Mouse (Mus musculus) MEL (cell line): Measurements from ENCODE around the gene Pde1c. TPM values are rescaled to one million over a fixed set of nuclear protein-coding genes. Genes with fewer than 3 reads are reported as not detected.

Experiments used
- DNase-seq: peaks from one replicate; pipeline ENCODE4 v3.0.0; 2011; ENCODE audit warnings: low read depth, low spot score
- H3K27ac ChIP-seq: 2 replicates; pipeline ENCODE4 v1.5.1; 2012; ENCODE audit warnings: low read depth, mild to moderate bottlenecking, control low read depth, low read length, moderate library complexity; ENCODE audit not compliant: control insufficient read depth
- H3K27me3 ChIP-seq, 2 experiments: fragments of 150-350 bp in 1 of 2; sonication (generic) in 1 of 2; 2 replicates each; pipeline ENCODE4 v1.6.1; 2012; ENCODE audit warnings: low read length in 2 of 2, mild to moderate bottlenecking in 2 of 2, improper control_type of control experiment in 1 of 2, moderate library complexity in 1 of 2; ENCODE audit not compliant: insufficient read depth in 2 of 2, control insufficient read depth in 1 of 2
- H3K36me3 ChIP-seq, 2 experiments: 2 replicates each; pipeline ENCODE4 v1.6.1; 2012 to 2014; ENCODE audit warnings: low read length in 2 of 2, improper control_type of control experiment in 1 of 2, inconsistent platforms in 1 of 2, mild to moderate bottlenecking in 1 of 2; ENCODE audit not compliant: insufficient read depth in 2 of 2, control insufficient read depth in 1 of 2
- H3K4me1 ChIP-seq, 2 experiments: fragments of 150-350 bp in 1 of 2; sonication (generic) in 1 of 2; 2 replicates each; pipeline ENCODE4 v1.6.1; 2012; ENCODE audit warnings: low read length in 2 of 2, improper control_type of control experiment in 1 of 2, mild to moderate bottlenecking in 1 of 2; ENCODE audit not compliant: insufficient read depth in 2 of 2, control insufficient read depth in 1 of 2
- H3K4me3 ChIP-seq, 2 experiments: fragments of 150-350 bp in 1 of 2; sonication (generic) in 1 of 2; 2 replicates each; pipeline ENCODE4 v1.5.1; 2012; ENCODE audit warnings: low read depth in 2 of 2, low read length in 2 of 2, mild to moderate bottlenecking in 2 of 2, moderate library complexity in 2 of 2, control low read depth in 1 of 2, improper control_type of control experiment in 1 of 2; ENCODE audit not compliant: control insufficient read depth in 1 of 2, insufficient read depth in 1 of 2
- H3K79me2 ChIP-seq: 2 replicates; pipeline ENCODE4 v1.6.1; 2012; ENCODE audit warnings: mild to moderate bottlenecking, low read length, moderate library complexity; ENCODE audit not compliant: control insufficient read depth, poor library complexity, insufficient read depth
- H3K9ac ChIP-seq: 2 replicates; pipeline ENCODE4 v1.6.1; 2012; ENCODE audit warnings: low read depth, mild to moderate bottlenecking, control low read depth, low read length, moderate library complexity; ENCODE audit not compliant: control insufficient read depth, poor library complexity, severe bottlenecking
- H3K9me3 ChIP-seq: fragments of 150-350 bp; sonication (generic); replicated peaks from 2 replicates; pipeline ENCODE4 v1.6.1; 2012; ENCODE audit warnings: mild to moderate bottlenecking, low read length, improper control_type of control experiment, moderate library complexity; ENCODE audit not compliant: insufficient read depth
- E2F4 ChIP-seq: IDR thresholded peaks from 2 replicates; pipeline ENCODE4 v1.6.1; 2011; ENCODE audit warnings: low read depth, low read length, improper control_type of control experiment, borderline replicate concordance
- EP300 ChIP-seq, 2 experiments: IDR thresholded peaks; 2 replicates each; pipeline ENCODE4 v1.6.1; 2011; ENCODE audit warnings: improper control_type of control experiment in 2 of 2, low read length in 2 of 2, low read depth in 1 of 2, mild to moderate bottlenecking in 1 of 2
- ETS1 ChIP-seq: IDR thresholded peaks from 2 replicates; pipeline ENCODE4 v1.6.1; 2012; ENCODE audit warnings: low read depth, mild to moderate bottlenecking, inconsistent platforms, low read length, improper control_type of control experiment, moderate library complexity
- GABPA ChIP-seq: IDR thresholded peaks from 2 replicates; pipeline ENCODE4 v1.6.1; 2012; ENCODE audit warnings: low read depth, mild to moderate bottlenecking, inconsistent platforms, low read length, improper control_type of control experiment, moderate library complexity
- HCFC1 ChIP-seq: IDR thresholded peaks from 2 replicates; pipeline ENCODE4 v1.6.1; 2012; ENCODE audit warnings: low read depth, mild to moderate bottlenecking, inconsistent platforms, low read length, improper control_type of control experiment, moderate library complexity
- JUND ChIP-seq: IDR thresholded peaks from 2 replicates; pipeline ENCODE4 v1.6.1; 2011; ENCODE audit warnings: low read depth, mild to moderate bottlenecking, improper control_type of control experiment, low read length
- MAFK ChIP-seq: IDR thresholded peaks from 2 replicates; pipeline ENCODE4 v1.6.1; 2011; ENCODE audit warnings: low read depth, mild to moderate bottlenecking, low read length, improper control_type of control experiment, borderline replicate concordance
- MAZ ChIP-seq: IDR thresholded peaks from 2 replicates; pipeline ENCODE4 v1.6.1; 2012; ENCODE audit warnings: low read depth, mild to moderate bottlenecking, inconsistent platforms, low read length, improper control_type of control experiment
- MYB ChIP-seq: IDR thresholded peaks from 2 replicates; pipeline ENCODE4 v1.6.1; 2011; ENCODE audit warnings: mild to moderate bottlenecking, low read depth, low read length, improper control_type of control experiment
- MYC ChIP-seq: IDR thresholded peaks from 2 replicates; pipeline ENCODE4 v1.6.1; 2011; ENCODE audit warnings: low read depth, mild to moderate bottlenecking, low read length, improper control_type of control experiment, moderate library complexity
- NELFE ChIP-seq: IDR thresholded peaks from 2 replicates; pipeline ENCODE4 v1.6.1; 2011; ENCODE audit warnings: low read depth, low read length, improper control_type of control experiment
- NRF1 ChIP-seq: IDR thresholded peaks from 2 replicates; pipeline ENCODE4 v1.6.1; 2014; ENCODE audit warnings: low read depth, mild to moderate bottlenecking, inconsistent platforms, low read length, improper control_type of control experiment, moderate library complexity; ENCODE audit not compliant: poor library complexity, insufficient read depth, severe bottlenecking
- POLR2A ChIP-seq, 2 experiments: IDR thresholded peaks; 2 replicates each; pipeline ENCODE4 v1.6.1; 2011 to 2012; ENCODE audit warnings: low read length in 2 of 2, mild to moderate bottlenecking in 2 of 2, control low read depth in 1 of 2, improper control_type of control experiment in 1 of 2, low read depth in 1 of 2, moderate library complexity in 1 of 2; ENCODE audit not compliant: control insufficient read depth in 1 of 2, insufficient read depth in 1 of 2, poor library complexity in 1 of 2
- RAD21 ChIP-seq: IDR thresholded peaks from 2 replicates; pipeline ENCODE4 v1.6.1; 2011; ENCODE audit warnings: mild to moderate bottlenecking, low read depth, low read length, improper control_type of control experiment
- SIN3A ChIP-seq: IDR thresholded peaks from 2 replicates; pipeline ENCODE4 v1.6.1; 2012; ENCODE audit warnings: low read length, improper control_type of control experiment, inconsistent platforms
- TAL1 ChIP-seq: IDR thresholded peaks from 2 replicates; pipeline ENCODE4 v1.6.1; 2012; ENCODE audit warnings: mild to moderate bottlenecking, inconsistent platforms, low read length, moderate library complexity, mixed read lengths
- UBTF ChIP-seq: IDR thresholded peaks from 2 replicates; pipeline ENCODE4 v1.6.1; 2012; ENCODE audit warnings: low read depth, mild to moderate bottlenecking, inconsistent platforms, low read length, improper control_type of control experiment, moderate library complexity, borderline replicate concordance; ENCODE audit not compliant: insufficient read depth
- USF2 ChIP-seq, 2 experiments: IDR thresholded peaks; 2 replicates each; pipeline ENCODE4 v1.6.1; 2011 to 2012; ENCODE audit warnings: improper control_type of control experiment in 2 of 2, low read length in 2 of 2, borderline replicate concordance in 1 of 2, inconsistent platforms in 1 of 2, low read depth in 1 of 2, mild to moderate bottlenecking in 1 of 2; ENCODE audit not compliant: insufficient read depth in 1 of 2
- polyA plus RNA-seq, 2 experiments: library from polyadenylated mRNA; stranded (reverse) in 1 of 2; unstranded in 1 of 2; fragments of >175 nt in 1 of 2; fragments of >200 nt in 1 of 2; gene quantifications; 2 replicates each; pipeline versions ENCODE4 v1.2.1 to v1.2.4; 2012; ENCODE audit warnings: low replicate concordance in 2 of 2, low read depth in 1 of 2; ENCODE audit not compliant: insufficient read length in 2 of 2, insufficient read depth in 1 of 2, missing spikeins in 1 of 2
- total RNA-seq: library from RNA; depleted of rRNA; stranded (reverse); fragments of 300-350 nt; gene quantifications from 2 replicates; pipeline ENCODE4 v1.2.3, GENCODE M21; 2012

Pde1c gene
- total and polyA plus RNA-seq, 3 experiments = not detected

DNA sequence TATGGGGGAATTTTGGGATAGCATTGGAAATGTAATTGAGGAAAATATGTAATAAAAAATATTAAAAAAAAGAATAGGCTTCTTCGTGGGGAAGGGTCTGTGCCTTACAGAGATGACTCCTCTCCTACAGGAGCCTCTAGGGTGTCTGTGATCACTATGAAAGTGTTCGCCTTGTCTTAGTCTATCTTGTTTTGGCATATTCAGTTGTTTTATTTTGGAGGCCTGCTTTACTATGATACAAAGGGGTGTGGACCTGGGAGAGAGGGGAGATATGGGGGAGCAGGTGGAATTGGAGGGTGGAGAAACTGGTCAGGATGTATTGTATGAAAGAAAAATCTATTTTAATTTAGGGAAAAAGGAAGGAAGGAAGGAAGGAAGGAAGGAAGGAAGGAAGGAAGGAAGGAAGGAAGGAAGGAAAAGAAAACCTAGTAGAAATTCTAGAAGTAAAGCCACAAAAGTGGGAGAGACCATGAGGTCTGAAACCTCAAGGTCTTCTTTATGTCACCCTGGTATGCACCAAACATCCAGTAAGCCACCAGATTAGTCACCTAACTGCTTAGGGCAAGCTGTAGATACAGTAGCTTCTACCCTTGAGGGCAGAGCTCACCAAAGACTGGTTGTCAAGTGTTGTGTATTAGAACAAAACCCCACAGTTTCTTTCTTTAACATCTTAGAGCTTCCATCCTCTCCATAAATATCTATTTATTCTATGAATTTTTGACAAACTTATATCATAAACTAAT lies 311.2 kb downstream of the Pde1c start:
- no peak for TF ChIP-seq SIN3A
- Histone ChIP-seq H3K27ac (no peak overlapping the region), H3K79me2 (no peaks in the 10 kb centered on the region), H3K4me1 (no peaks in the 10 kb centered on the region), H3K36me3 (no peaks in the 10 kb centered on the region), H3K9me3 (no peaks in the 10 kb centered on the region), H3K4me3 (no peak overlapping the region), H3K27me3 (no peaks in the 10 kb centered on the region), H3K9ac (no peak overlapping the region)
- DNase-seq = no peak

DNA sequence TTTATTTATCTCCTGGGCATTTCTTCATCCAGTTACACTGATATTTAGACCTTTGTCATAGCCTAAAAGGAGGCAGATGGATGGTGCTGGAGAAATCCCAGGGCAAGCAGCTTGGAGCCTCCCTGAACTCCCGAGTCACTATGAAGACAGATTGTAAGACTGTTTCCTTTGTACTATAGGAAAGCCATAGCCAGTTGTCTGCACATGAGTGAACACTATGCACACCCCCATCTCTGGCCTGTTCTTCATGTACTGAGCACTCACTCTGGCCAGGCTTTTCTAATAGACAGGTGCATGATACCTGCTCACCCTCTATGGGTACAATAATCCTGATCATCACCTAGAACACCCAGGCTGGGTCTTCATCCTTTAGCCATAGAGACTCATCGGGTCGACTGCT lies 318.8 kb downstream of the Pde1c start:
- Histone ChIP-seq H3K36me3 (no peaks in the 10 kb centered on the region), H3K9me3 (no peaks in the 10 kb centered on the region), H3K9ac (no peak overlapping the region), H3K27me3 (no peaks in the 10 kb centered on the region), H3K4me3 (no peak overlapping the region), H3K79me2 (no peaks in the 10 kb centered on the region), H3K4me1 (no peaks in the 10 kb centered on the region), H3K27ac (no peak overlapping the region)
- no peak for DNase-seq
- no peak for TF ChIP-seq MYC

DNA sequence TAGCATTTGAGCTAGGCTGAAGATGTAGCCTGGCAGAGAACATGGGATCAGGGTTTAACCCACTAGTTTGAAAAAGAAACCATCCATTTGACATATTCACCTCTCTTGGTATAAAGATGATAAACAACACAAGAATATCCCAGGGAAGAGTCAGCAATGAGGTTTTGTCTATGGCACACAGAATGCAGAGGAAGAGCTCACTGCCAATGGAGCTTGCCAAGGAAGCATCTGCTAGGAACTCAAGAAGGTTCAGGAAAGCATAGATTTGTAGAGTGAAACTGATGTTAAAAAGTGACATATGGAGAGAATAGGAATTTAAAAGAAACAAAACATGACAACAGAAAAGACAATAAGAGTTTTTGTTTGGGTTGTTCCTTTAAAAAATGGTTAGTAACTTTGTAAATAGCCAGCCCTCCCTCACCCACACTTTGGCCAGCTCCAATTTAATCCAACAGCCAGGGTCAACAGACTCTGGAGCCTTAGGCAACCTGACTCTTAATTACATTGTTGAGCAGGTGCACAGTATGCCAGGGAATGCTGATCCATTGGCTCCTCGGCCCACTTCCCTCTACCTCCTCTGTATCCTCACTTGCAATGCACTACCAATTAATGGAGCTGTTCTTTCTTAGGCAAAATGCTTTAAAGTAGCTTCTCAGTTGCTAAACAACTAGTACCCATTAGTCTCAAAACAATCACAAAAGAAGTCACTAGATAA lies 377.3 kb downstream of the Pde1c start:
- H3K79me2 ChIP-seq = no peaks in the 10 kb centered on the region
- no peaks in the 10 kb centered on the region for H3K9me3 ChIP-seq

More for the DNA sequence above, 377.3 kb downstream of the Pde1c start:
- H3K27me3 ChIP-seq = no peaks in the 10 kb centered on the region
- no peak for DNase-seq
- no peaks in the 10 kb centered on the region for H3K4me1 ChIP-seq
- TF ChIP-seq NRF1 (no peak), ETS1 (no peak), POLR2A (IDR thresholded peaks at IDR 0.05; ENCODE audit: control insufficient read depth in 1 of 2, insufficient read depth in 1 of 2, low read depth in 1 of 2, low read length in 2 of 2, poor library complexity in 1 of 2) (no peak), MYB (no peak), USF2 (IDR thresholded peaks at IDR 0.05; ENCODE audit: borderline replicate concordance in 1 of 2, insufficient read depth in 1 of 2, low read depth in 1 of 2, low read length in 2 of 2) (no peak), GABPA (no peak), RAD21 (no peak), MAFK (no peak), SIN3A (no peak), E2F4 (no peak), MAZ (no peak), JUND (no peak), NELFE (no peak), EP300 (IDR thresholded peaks at IDR 0.05; ENCODE audit: low read depth in 1 of 2, low read length in 2 of 2) (no peak), UBTF (no peak), HCFC1 (no peak), TAL1 (no peak)
- TF ChIP-seq, all 39 proteins: peak for 0
- no peak overlapping the region for H3K4me3 ChIP-seq
- no peaks in the 10 kb centered on the region for H3K36me3 ChIP-seq
- H3K9ac ChIP-seq = no peak overlapping the region
- H3K27ac ChIP-seq = no peak overlapping the region
